Mouse (Mus musculus): ENCODE measurements at regions not wholly inside any gene's neighbourhood (a gene's known extent, or its start where the extent isn't known, plus 50 kb on each side); places are given as distances from the start of the nearest gene placed in this dataset.

DNA sequence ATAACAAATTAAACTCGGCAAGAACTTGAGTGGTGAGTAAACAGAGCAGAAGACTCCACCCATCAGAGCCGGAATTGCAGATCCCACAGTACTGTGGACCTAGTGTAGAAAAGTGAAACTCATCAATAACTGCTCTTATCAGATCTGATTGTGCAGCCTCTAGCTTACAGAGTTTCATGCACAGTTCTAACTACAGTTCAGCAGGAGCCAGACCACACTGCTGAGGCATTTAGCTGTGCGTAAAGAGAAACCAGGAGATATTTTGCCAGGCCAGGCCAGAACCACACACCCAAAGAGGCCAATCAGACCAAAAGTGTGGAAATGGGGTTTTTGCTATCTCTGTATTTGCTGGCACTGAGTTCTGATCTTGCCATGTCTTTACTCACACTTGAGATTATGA, 71.9 kb upstream of the Ptgfr start:
- DNase-seq, result no peak
- Histone ChIP-seq H3K27ac (no peak overlapping the region), H3K4me3 (no peak overlapping the region)
- intact Hi-C loops (cut with DNase I), result no loop called here
- no peak for TF ChIP-seq CTCF (IDR thresholded peaks at IDR 0.05)

GRCm38 (mm10) chr3:151908886-151909285, 71.5 kb upstream of the Ptgfr start:
- no peak for TF ChIP-seq CTCF (IDR thresholded peaks at IDR 0.05)
- Histone ChIP-seq H3K27ac (no peak overlapping the region), H3K4me3 (no peak overlapping the region)
- intact Hi-C loops (cut with DNase I), result no loop called here
- no peak for DNase-seq

GRCm38 (mm10) chr3:151905775-151906174, 68.3 kb upstream of the Ptgfr start:
- no peak for TF ChIP-seq CTCF (IDR thresholded peaks at IDR 0.05)
- Histone ChIP-seq H3K27ac (no peak overlapping the region), H3K4me3 (no peak overlapping the region)
- DNase-seq, result no peak
- intact Hi-C loops (cut with DNase I), result no loop called here

DNA sequence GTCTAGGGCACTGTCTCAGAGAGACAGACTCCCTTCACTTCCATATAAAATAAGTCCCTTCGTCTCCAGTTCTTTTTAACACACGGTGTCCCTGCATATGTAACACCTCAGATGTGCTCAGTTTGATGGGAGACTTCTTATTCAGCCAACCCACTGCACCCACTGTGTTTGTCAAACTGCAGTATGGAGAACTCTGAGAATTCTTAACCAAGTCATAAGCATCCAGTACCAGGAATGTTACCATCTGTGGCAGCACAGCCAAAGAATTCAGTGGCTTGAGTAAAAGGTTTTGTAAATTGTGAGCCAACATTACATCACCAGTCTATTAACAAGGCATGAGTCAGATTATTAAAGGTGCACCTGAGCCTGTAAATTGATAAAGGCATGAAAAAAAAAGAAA, 65.7 kb upstream of the Ptgfr start:
- H3K27ac ChIP-seq, result no peak overlapping the region
- intact Hi-C loops (cut with DNase I), result no loop called here
- H3K4me3 ChIP-seq, result no peak overlapping the region
- no peak for DNase-seq
- TF ChIP-seq CTCF (IDR thresholded peaks at IDR 0.05), result no peak

- Histone ChIP-seq H3K4me3 (no peak overlapping the region), H3K27ac (no peak overlapping the region)
- no peak for DNase-seq
- intact Hi-C loops (cut with DNase I), result no loop called here
- TF ChIP-seq CTCF (IDR thresholded peaks at IDR 0.05), result no peak
Observed at GRCm38 (mm10) chr3:151902216-151902827, 64.9 kb upstream of the Ptgfr start.

DNA sequence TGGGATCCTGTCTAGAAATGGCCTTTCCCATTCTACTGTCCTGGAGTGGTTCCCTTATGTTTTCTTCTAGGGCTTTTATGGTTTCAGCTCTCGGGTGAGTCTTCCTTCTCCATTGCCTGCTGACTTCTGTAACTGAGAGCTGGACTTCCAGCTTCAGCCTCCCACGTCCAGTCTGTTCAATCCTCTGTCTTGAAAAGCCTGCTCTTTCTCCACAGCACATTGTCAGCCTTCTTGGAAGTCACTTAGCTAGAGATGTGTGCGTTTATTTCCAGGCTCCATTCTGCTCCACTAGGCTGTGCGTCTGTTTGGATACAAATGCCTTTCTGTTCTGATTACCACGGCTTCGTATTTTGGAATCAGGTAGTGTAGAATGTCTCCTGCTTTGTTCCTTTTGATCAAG, 62.2 kb upstream of the Ptgfr start:
- intact Hi-C loops (cut with DNase I), result no loop called here
- H3K27ac ChIP-seq, result no peak overlapping the region

GRCm38 (mm10) chr3:151899094-151899493, 61.7 kb upstream of the Ptgfr start:
- H3K27ac ChIP-seq, result no peak overlapping the region
- TF ChIP-seq CTCF (IDR thresholded peaks at IDR 0.05), result no peak
- intact Hi-C loops (cut with DNase I), result no loop called here
- DNase-seq, result no peak
- H3K4me3 ChIP-seq, result no peak overlapping the region

More for the DNA sequence above, 62.2 kb upstream of the Ptgfr start:
- H3K4me3 ChIP-seq, result no peak overlapping the region
- no peak for TF ChIP-seq CTCF (IDR thresholded peaks at IDR 0.05)
- no peak for DNase-seq

- no peak for TF ChIP-seq CTCF (IDR thresholded peaks at IDR 0.05)
- Histone ChIP-seq H3K27ac (no peak overlapping the region), H3K4me3 (no peak overlapping the region)
- intact Hi-C loops (cut with DNase I), result no loop called here
- no peak for DNase-seq
Observed at GRCm38 (mm10) chr3:151896320-151896719, 58.9 kb upstream of the Ptgfr start.

DNA sequence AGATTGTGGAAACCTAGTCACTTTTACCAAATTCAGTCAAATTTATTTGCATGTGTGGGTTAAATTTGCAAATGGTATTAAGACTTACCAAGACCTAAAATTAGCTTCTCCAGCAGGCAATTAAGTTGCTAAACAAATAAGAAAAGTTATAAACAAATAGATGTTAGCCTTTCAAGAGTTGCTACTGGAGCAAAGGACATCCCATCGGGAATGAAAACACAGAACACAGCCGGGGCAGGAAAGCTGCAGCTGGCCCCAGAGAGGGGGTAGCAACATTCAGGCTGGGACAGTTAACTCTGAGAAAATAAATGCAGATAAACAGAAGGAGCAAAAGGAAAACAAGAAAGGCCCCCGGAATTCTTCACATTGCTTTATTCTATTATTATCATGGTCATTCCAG, 57.3 kb upstream of the Ptgfr start:
- DNase-seq, result no peak
- Histone ChIP-seq H3K27ac (no peak overlapping the region), H3K4me3 (no peak overlapping the region)
- intact Hi-C loops (cut with DNase I), result no loop called here
- no peak for TF ChIP-seq CTCF (IDR thresholded peaks at IDR 0.05)

- intact Hi-C loops (cut with DNase I), result no loop called here
- Histone ChIP-seq H3K27ac (0 out of 2 replicates have a peak overlapping the region, but pooled peaks have one; percentile 12), H3K4me3 (no peak overlapping the region)
- no peak for DNase-seq
- TF ChIP-seq CTCF (IDR thresholded peaks at IDR 0.05), result no peak
Observed at GRCm38 (mm10) chr3:151893421-151894235, 56.2 kb upstream of the Ptgfr start.

DNA sequence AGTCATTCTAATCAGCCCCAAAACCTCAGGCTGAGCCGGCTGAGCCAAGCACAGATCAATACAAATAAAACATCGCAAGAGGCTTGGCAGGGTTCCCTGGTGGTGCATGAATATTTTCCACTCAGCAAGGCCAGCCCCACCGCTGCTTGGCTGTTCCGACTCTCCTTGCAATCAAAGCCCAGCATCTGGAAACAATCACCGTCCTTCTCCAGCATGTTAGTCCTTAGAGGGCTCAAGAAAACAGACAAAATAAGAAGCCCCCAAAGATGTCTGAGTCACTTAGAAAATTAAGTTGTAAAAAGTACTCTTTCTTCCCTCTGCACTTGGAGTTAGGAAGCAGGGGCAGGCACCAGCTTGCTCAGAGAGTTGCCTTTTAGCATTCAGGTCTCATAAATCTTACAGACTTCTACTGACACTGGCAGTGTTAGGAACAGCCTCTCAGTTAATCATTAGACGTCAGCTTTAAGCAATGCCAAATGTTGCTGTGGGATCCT, 54.4 kb upstream of the Ptgfr start:
- intact Hi-C loops (cut with DNase I), result no loop called here
- H3K27ac ChIP-seq, result peak overlapping the region; percentile 66
- DNase-seq, result peak; percentile 87
- no peak for TF ChIP-seq CTCF (IDR thresholded peaks at IDR 0.05)
- no peak overlapping the region for H3K4me3 ChIP-seq

GRCm38 (mm10) chr3:151891336-151891735, 53.9 kb upstream of the Ptgfr start:
- intact Hi-C loops (cut with DNase I), result no loop called here
- H3K27ac ChIP-seq, result peak overlapping the region; percentile 66
- H3K4me3 ChIP-seq, result no peak overlapping the region
- no peak for DNase-seq
- TF ChIP-seq CTCF (IDR thresholded peaks at IDR 0.05), result no peak

DNA sequence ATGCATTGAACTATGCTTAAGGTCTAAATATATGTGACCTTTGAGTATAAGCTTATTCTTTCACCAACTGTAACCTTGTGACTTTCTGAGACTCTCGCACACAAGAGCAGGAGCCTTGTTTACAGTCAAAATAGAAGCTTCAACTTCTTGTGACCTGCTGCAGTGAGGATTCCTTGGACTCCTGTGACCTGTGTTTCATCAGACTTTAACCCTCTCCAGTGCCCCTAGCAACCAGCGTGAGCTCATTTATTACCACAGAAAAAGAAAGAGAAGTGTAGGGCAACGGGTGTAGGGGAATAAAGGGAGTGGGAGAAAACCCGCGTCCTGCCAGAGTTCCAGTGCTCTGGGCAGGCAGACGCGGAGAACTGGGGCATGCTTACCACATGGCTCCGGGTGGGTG, 52.3 kb upstream of the Ptgfr start:
- TF ChIP-seq CTCF (IDR thresholded peaks at IDR 0.05), result no peak
- Histone ChIP-seq H3K4me3 (no peak overlapping the region), H3K27ac (no peak overlapping the region)
- intact Hi-C loops (cut with DNase I), result no loop called here
- no peak for DNase-seq

All from gastrocnemius, adult 2 months (tissue).